Mouse (Mus musculus) liver, adult 2 months (tissue): ENCODE measurements around the gene Gm20388. TPM values are rescaled to one million over a fixed set of nuclear protein-coding genes. Genes with fewer than 3 reads are reported as not detected.
A peak's percentile ranks its signal among the peaks of the same experiment; 100 is the strongest.

Experiments used
- DNase-seq: peaks from one replicate; pipeline ENCODE4 v3.0.0-alpha.2; 2011; ENCODE audit warnings: low read depth, low spot score; ENCODE audit errors: extremely low read depth
- H3K27ac ChIP-seq: fragments of 200-500 bp; replicated peaks from 2 replicates; pipeline ENCODE4 v1.5.1; 2012; ENCODE audit warnings: low read depth, mild to moderate bottlenecking, control low read depth, inconsistent platforms, low read length; ENCODE audit not compliant: insufficient read depth
- H3K27me3 ChIP-seq: fragments of 200-500 bp; 2 replicates; pipeline ENCODE4 v1.6.1; 2012; ENCODE audit warnings: mild to moderate bottlenecking, moderate library complexity, low read length, inconsistent platforms; ENCODE audit not compliant: control insufficient read depth, insufficient read depth
- H3K36me3 ChIP-seq: fragments of 200-500 bp; 2 replicates; pipeline ENCODE4 v1.6.1; 2012; ENCODE audit warnings: low read length, inconsistent platforms; ENCODE audit not compliant: control insufficient read depth, insufficient read depth
- H3K4me1 ChIP-seq: fragments of 200-500 bp; 2 replicates; pipeline ENCODE4 v1.6.1; 2011; ENCODE audit warnings: low read length; ENCODE audit not compliant: control insufficient read depth, insufficient read depth
- H3K4me3 ChIP-seq: fragments of 200-500 bp; 2 replicates; pipeline ENCODE4 v1.5.1; 2011; ENCODE audit warnings: low read depth, mild to moderate bottlenecking, control low read depth, low read length, moderate library complexity; ENCODE audit not compliant: insufficient read depth
- H3K79me2 ChIP-seq: fragments of 200-500 bp; 2 replicates; pipeline ENCODE4 v1.6.1; 2012; ENCODE audit warnings: inconsistent platforms, mild to moderate bottlenecking, low read length, moderate library complexity; ENCODE audit not compliant: control insufficient read depth, insufficient read depth
- H3K9ac ChIP-seq: fragments of 200-500 bp; 2 replicates; pipeline ENCODE4 v1.6.1; 2012; ENCODE audit warnings: low read depth, mild to moderate bottlenecking, control low read depth, inconsistent platforms, low read length
- CTCF ChIP-seq: fragments of 200-500 bp; IDR thresholded peaks from 2 replicates; pipeline ENCODE4 v1.5.1; 2011; ENCODE audit warnings: low read depth, low read length, control low read depth
- POLR2A ChIP-seq: fragments of 200-500 bp; IDR thresholded peaks from 2 replicates; pipeline ENCODE4 v1.6.1; 2011; ENCODE audit warnings: low read length, control low read depth; ENCODE audit not compliant: insufficient read depth; ENCODE audit errors: extremely low read depth
- WGBS: fragments of 180-500 bp; shearing (Covaris S2); methylation state at CpG from one replicate; pipeline ENCODE4 v1.1.7; 2018; 5-methylcytosine and 5-hydroxymethylcytosine counted together
- polyA plus RNA-seq: library from polyadenylated mRNA; depleted of rRNA; stranded (reverse); fragments of >200 nt; gene quantifications from 2 replicates; pipeline ENCODE4 v1.2.3, GENCODE M21; 2012
- total RNA-seq: library from RNA; depleted of rRNA; stranded (reverse); fragments of >200 nt; gene quantifications from 2 replicates; pipeline ENCODE4 v1.2.3, GENCODE M21; 2014

The Gm20388 gene
- total and polyA plus RNA-seq, 2 experiments: 6.4 to 19.9 TPM

- WGBS: 86% methylated on average over 23 of the region's 23 CpGs
- H3K4me1 ChIP-seq: no peaks in the 10 kb centered on the region
- no peak overlapping the region for H3K27ac ChIP-seq
- no peaks in the 10 kb centered on the region for H3K27me3 ChIP-seq
- no peak overlapping the region for H3K9ac ChIP-seq
- no peak for DNase-seq
- H3K79me2 ChIP-seq: no peaks in the 10 kb centered on the region
- TF ChIP-seq POLR2A (no peak), CTCF (no peak)
- no peaks in the 10 kb centered on the region for H3K36me3 ChIP-seq
- no peak overlapping the region for H3K4me3 ChIP-seq
Measured at GRCm38 (mm10) chr8:124386225-124386899, 4475.7 kb downstream of the Gm20388 start.

- Histone ChIP-seq H3K79me2 (no peaks in the 10 kb centered on the region), H3K27ac (no peak overlapping the region), H3K36me3 (no peaks in the 10 kb centered on the region), H3K4me3 (no peak overlapping the region), H3K9ac (no peak overlapping the region), H3K4me1 (no peaks in the 10 kb centered on the region), H3K27me3 (no peaks in the 10 kb centered on the region)
- WGBS: 88% methylated on average over 11 of the region's 11 CpGs
- no peak for DNase-seq
- TF ChIP-seq CTCF: no peak
- no peak for TF ChIP-seq POLR2A
Measured at GRCm38 (mm10) chr8:124389495-124389894, 4478.9 kb downstream of the Gm20388 start.

GRCm38 (mm10) chr8:124391191-124391590 lies 4480.6 kb downstream of the Gm20388 start:
- no peak for TF ChIP-seq POLR2A
- no peak for TF ChIP-seq CTCF
- 89% methylated on average over 7 of the region's 7 CpGs for WGBS
- no peaks in the 10 kb centered on the region for H3K36me3 ChIP-seq

GRCm38 (mm10) chr8:124392271-124393012 lies 4481.8 kb downstream of the Gm20388 start:
- Histone ChIP-seq H3K27me3 (no peaks in the 10 kb centered on the region), H3K79me2 (no peaks in the 10 kb centered on the region), H3K4me1 (no peaks in the 10 kb centered on the region), H3K9ac (no peak overlapping the region), H3K36me3 (no peaks in the 10 kb centered on the region), H3K4me3 (no peak overlapping the region), H3K27ac (no peak overlapping the region)
- TF ChIP-seq CTCF (no peak), POLR2A (no peak)
- no peak for DNase-seq
- 76% methylated on average over 10 of the region's 10 CpGs for WGBS

More at GRCm38 (mm10) chr8:124391191-124391590, 4480.6 kb downstream of the Gm20388 start:
- H3K27ac ChIP-seq: no peak overlapping the region
- no peak for DNase-seq
- no peak overlapping the region for H3K4me3 ChIP-seq
- no peaks in the 10 kb centered on the region for H3K4me1 ChIP-seq
- no peaks in the 10 kb centered on the region for H3K79me2 ChIP-seq
- H3K9ac ChIP-seq: no peak overlapping the region
- no peaks in the 10 kb centered on the region for H3K27me3 ChIP-seq

GRCm38 (mm10) chr8:124393013-124393412 lies 4482.4 kb downstream of the Gm20388 start:
- no peaks in the 10 kb centered on the region for H3K79me2 ChIP-seq
- no peak for DNase-seq
- WGBS: 75% methylated on average over 5 of the region's 5 CpGs

GRCm38 (mm10) chr8:124393927-124394326 lies 4483.3 kb downstream of the Gm20388 start:
- 82% methylated on average over 4 of the region's 4 CpGs for whole genome bisulfite sequencing
- H3K27ac ChIP-seq: no peak overlapping the region

More at GRCm38 (mm10) chr8:124393013-124393412, 4482.4 kb downstream of the Gm20388 start:
- Histone ChIP-seq H3K4me3 (no peak overlapping the region), H3K36me3 (no peaks in the 10 kb centered on the region), H3K9ac (no peak overlapping the region), H3K27ac (no peak overlapping the region), H3K4me1 (no peaks in the 10 kb centered on the region), H3K27me3 (no peaks in the 10 kb centered on the region)
- no peak for TF ChIP-seq CTCF

More at GRCm38 (mm10) chr8:124393927-124394326, 4483.3 kb downstream of the Gm20388 start:
- no peak for DNase-seq
- Histone ChIP-seq H3K4me3 (no peak overlapping the region), H3K27me3 (no peaks in the 10 kb centered on the region), H3K36me3 (no peaks in the 10 kb centered on the region), H3K9ac (no peak overlapping the region), H3K4me1 (no peaks in the 10 kb centered on the region), H3K79me2 (no peaks in the 10 kb centered on the region)
- no peak for TF ChIP-seq POLR2A
- TF ChIP-seq CTCF: peak; percentile 16; the same call in 1 of the 2 replicates
